Mouse (Mus musculus): Measurements from ENCODE around the gene Pramef17. TPM values are rescaled to one million over a fixed set of nuclear protein-coding genes. Genes with fewer than 3 reads are reported as not detected.
"Not testable (repeated sequence)": the region's sequence is repeated elsewhere in the genome, so short reads cannot be mapped to it uniquely, and the experiment has no call there.

Pramef17 gene
- not detected in 2 replicates for polyA plus RNA-seq (2016; fragmentation: Nextera tagmentation; extraction: Ambion mirVana)

- H3K27ac ChIP-seq; H3K36me3 ChIP-seq; ATAC-seq (ENCODE audit: low FRiP score); H3K9ac ChIP-seq; H3K4me3 ChIP-seq; H3K27me3 ChIP-seq; H3K4me1 ChIP-seq; H3K4me2 ChIP-seq (replicated peaks); H3K9me3 ChIP-seq (replicated peaks): not testable (repeated sequence)
- WGBS: 60% methylated on average over 3 of the region's 3 CpGs
These were observed at the start of gene Pramef17 for GRCm38 (mm10) chr4:143994269-143994668. Gene Pramef17, minus strand, starts transcription at chr4:143994369.

GRCm38 (mm10) chr4:143988126-143988525, 6.0 kb downstream of the Pramef17 start:
- not testable (repeated sequence) for ATAC-seq (ENCODE audit: low FRiP score); H3K27me3 ChIP-seq; H3K4me2 ChIP-seq (replicated peaks); H3K27ac ChIP-seq; H3K36me3 ChIP-seq; H3K9me3 ChIP-seq (replicated peaks); H3K4me3 ChIP-seq; H3K9ac ChIP-seq; H3K4me1 ChIP-seq
- WGBS: 95% methylated on average over 16 of the region's 17 CpGs

GRCm38 (mm10) chr4:143987475-143987941, 6.7 kb downstream of the Pramef17 start:
- H3K9ac ChIP-seq; H3K27ac ChIP-seq; H3K4me2 ChIP-seq (replicated peaks); H3K9me3 ChIP-seq (replicated peaks); H3K4me1 ChIP-seq; ATAC-seq (ENCODE audit: low FRiP score); H3K36me3 ChIP-seq; H3K27me3 ChIP-seq; H3K4me3 ChIP-seq: not testable (repeated sequence)
- WGBS: 85% methylated on average over 13 of the region's 17 CpGs

DNA sequence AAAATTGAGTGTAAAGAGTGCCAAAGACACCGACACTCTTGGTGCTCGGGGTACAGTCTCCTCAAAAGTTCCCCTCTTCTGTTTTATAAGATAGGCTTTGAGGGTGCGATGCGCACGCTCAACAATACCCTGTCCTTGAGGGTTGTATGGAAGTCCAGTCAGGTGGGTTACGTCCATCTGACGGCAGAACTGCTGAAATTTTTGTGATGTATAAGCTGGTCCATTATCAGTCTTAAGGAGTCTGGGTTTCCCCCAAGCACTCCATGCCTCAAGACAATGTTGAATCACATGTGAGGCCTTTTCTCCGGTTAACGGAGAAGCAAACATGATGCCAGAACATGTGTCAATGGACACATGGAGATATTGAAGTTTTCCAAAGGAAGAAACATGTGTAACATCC, 8.4 kb downstream of the Pramef17 start:
- H3K4me3 ChIP-seq; H3K4me2 ChIP-seq (replicated peaks); H3K36me3 ChIP-seq; H3K27ac ChIP-seq; ATAC-seq (ENCODE audit: low FRiP score); H3K9me3 ChIP-seq (replicated peaks); H3K4me1 ChIP-seq; H3K27me3 ChIP-seq; H3K9ac ChIP-seq: not testable (repeated sequence)
- WGBS: 94% methylated on average over 4 of the region's 9 CpGs

GRCm38 (mm10) chr4:143985165-143985564, 9.0 kb downstream of the Pramef17 start:
- WGBS: no CpG with 5 or more reads among the region's 7 CpGs
- not testable (repeated sequence) for H3K4me1 ChIP-seq; H3K36me3 ChIP-seq; H3K27me3 ChIP-seq; ATAC-seq (ENCODE audit: low FRiP score); H3K27ac ChIP-seq; H3K9ac ChIP-seq; H3K9me3 ChIP-seq (replicated peaks); H3K4me2 ChIP-seq (replicated peaks); H3K4me3 ChIP-seq

- WGBS: 56% methylated on average over 1 of the region's 1 CpGs
These were observed 10.7 kb downstream of the Pramef17 start for GRCm38 (mm10) chr4:143983446-143983845.

DNA sequence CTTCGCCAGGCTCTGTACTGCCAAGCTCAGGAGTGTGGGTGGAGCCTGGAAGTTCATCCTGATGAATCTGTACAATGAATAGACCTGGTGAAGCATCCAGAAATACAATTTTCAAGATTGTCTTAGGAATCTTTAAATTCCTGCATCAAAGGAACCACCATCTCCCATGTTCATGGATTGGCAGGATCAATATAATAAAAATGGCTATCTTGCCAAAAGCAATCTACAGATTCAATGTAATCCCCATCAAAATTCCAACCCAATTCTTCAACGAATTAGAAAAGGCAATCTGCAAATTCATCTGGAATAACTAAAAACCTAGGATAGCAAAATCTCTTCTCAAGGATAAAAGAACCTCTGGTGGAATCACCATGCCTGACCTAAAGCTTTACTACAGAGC, 27.3 kb downstream of the Pramef17 start, which contains the start of gene Gm13101:
Gm13101 (minus strand) TSS at position 101 of the 400 bp plus-strand sequence.
- H3K27me3 ChIP-seq; H3K9ac ChIP-seq; H3K4me2 ChIP-seq (replicated peaks); H3K36me3 ChIP-seq; H3K4me1 ChIP-seq; H3K27ac ChIP-seq; ATAC-seq (ENCODE audit: low FRiP score); H3K4me3 ChIP-seq: not testable (repeated sequence)
- H3K9me3 ChIP-seq (replicated peaks): peaks cover 10% of the 10 kb centered on the region; the same call in 1 of the 2 replicates
- WGBS: 57% methylated on average over 2 of the region's 2 CpGs

More at GRCm38 (mm10) chr4:143983446-143983845, 10.7 kb downstream of the Pramef17 start:
- not testable (repeated sequence) for H3K4me3 ChIP-seq; H3K36me3 ChIP-seq; H3K4me2 ChIP-seq (replicated peaks); H3K27ac ChIP-seq; H3K9me3 ChIP-seq (replicated peaks); H3K4me1 ChIP-seq; H3K27me3 ChIP-seq; ATAC-seq (ENCODE audit: low FRiP score); H3K9ac ChIP-seq

DNA sequence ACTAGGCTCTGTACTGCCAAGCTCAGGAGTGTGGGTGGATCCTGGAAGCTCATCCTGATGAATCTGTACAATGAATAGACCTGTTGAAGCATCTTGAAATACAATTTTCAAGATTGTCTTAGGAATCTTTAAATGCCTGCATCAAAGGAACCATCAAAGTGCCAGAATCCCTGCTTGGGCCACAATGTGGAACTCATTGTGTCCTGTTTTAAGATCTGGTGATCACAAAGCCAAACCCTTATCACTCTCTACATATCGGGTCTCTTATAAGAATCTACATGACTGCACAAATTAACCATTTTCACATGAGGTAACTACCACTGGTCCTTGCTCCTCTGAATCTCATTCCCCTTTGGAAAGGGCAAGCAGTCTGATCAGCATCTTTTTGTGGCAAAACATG, 43.3 kb downstream of the Pramef17 start, which contains the start of gene Pramef25:
Pramef25 (minus strand) TSS at position 101 of the 400 bp plus-strand sequence.
- not testable (repeated sequence) for H3K36me3 ChIP-seq; H3K4me3 ChIP-seq; H3K4me1 ChIP-seq; H3K27me3 ChIP-seq; H3K27ac ChIP-seq; ATAC-seq (ENCODE audit: low FRiP score); H3K9ac ChIP-seq; H3K4me2 ChIP-seq (replicated peaks)
- H3K9me3 ChIP-seq (replicated peaks): peaks cover 20% of the 10 kb centered on the region
- WGBS: 97% methylated on average over 1 of the region's 1 CpGs

Other genes starting within 250 kb of the Pramef17 start
- not detected in 2 replicates for gene Gm13023, start 205.0 kb downstream of the Pramef17 start, polyA plus RNA-seq (2016; fragmentation: Nextera tagmentation; extraction: Ambion mirVana)
- gene Gm13084, start 178.3 kb downstream of the Pramef17 start, polyA plus RNA-seq (2016; fragmentation: Nextera tagmentation; extraction: Ambion mirVana): not detected in 2 replicates
- not detected in 2 replicates for gene Gm13103, start 147.9 kb downstream of the Pramef17 start, polyA plus RNA-seq (2016; fragmentation: Nextera tagmentation; extraction: Ambion mirVana)
- gene Pramef6, start 94.0 kb downstream of the Pramef17 start, polyA plus RNA-seq (2016; fragmentation: Nextera tagmentation; extraction: Ambion mirVana): not detected in 2 replicates
- not detected in 2 replicates for gene Pramef25, start 43.4 kb downstream of the Pramef17 start, polyA plus RNA-seq (2016; fragmentation: Nextera tagmentation; extraction: Ambion mirVana)
- gene Gm13101, start 27.4 kb downstream of the Pramef17 start, polyA plus RNA-seq (2016; fragmentation: Nextera tagmentation; extraction: Ambion mirVana): not detected in 2 replicates
- not detected in 2 replicates for gene Pramel4, start 64.8 kb upstream of the Pramef17 start, polyA plus RNA-seq (2016; fragmentation: Nextera tagmentation; extraction: Ambion mirVana)
- gene Gm13102, start 112.1 kb upstream of the Pramef17 start, polyA plus RNA-seq (2016; fragmentation: Nextera tagmentation; extraction: Ambion mirVana): not detected in 2 replicates
- gene Oog3, start 168.3 kb upstream of the Pramef17 start, polyA plus RNA-seq (2016; fragmentation: Nextera tagmentation; extraction: Ambion mirVana): not detected in 2 replicates
- gene Oog2, start 196.3 kb upstream of the Pramef17 start, polyA plus RNA-seq (2016; fragmentation: Nextera tagmentation; extraction: Ambion mirVana): not detected in 2 replicates
- not detected in 2 replicates for gene C87977, start 218.9 kb upstream of the Pramef17 start, polyA plus RNA-seq (2016; fragmentation: Nextera tagmentation; extraction: Ambion mirVana)

Data from hindbrain, embryonic 12.5 days (tissue).